Mouse (Mus musculus): ENCODE results near the gene Sncb.
A peak's percentile ranks its signal among the peaks of the same experiment; 100 is the strongest.

DNA sequence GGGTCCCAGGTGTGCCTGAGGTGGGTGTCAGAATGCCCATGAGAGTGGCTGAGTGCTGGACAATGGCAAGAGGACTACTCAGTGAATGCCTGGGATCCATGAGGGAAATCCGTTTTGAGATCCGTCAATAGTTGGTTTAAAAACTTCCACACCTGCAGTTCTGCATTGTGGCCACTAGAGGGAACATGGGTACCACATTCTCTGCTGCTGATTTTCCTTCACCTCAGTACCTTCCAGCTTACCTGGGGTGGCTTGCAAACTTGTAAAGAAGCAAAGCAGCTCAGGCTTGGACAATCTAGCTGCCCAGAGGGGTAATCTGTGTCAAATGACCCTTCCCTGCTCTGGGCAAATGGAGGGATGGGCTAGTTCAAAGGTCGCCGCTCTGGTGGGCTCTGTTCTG, 31.0 kb upstream of the Sncb start:
- TF ChIP-seq CTCF (conservative IDR thresholded peaks at IDR 0.05; ENCODE audit: insufficient read depth, insufficient read length, low read depth, low read length) (peak; percentile 73), POLR2A (IDR thresholded peaks at IDR 0.05; ENCODE audit: low read depth, low read length) (no peak)

Measured in kidney, adult 2 months (tissue).